Mouse (Mus musculus): ENCODE results near the gene Bmp2k. TPM values are rescaled to one million over a fixed set of nuclear protein-coding genes. Genes with fewer than 3 reads are reported as not detected.

Gene Bmp2k
- polyA plus RNA-seq, 1 experiment from 2014 or later, result 8.1 TPM

GRCm38 (mm10) chr5:96962934-96963301, 34.6 kb upstream of the Bmp2k start:
- Histone ChIP-seq H3K27ac (replicated peaks) (no peak overlapping the region), H3K4me3 (no peak overlapping the region), H3K4me1 (peaks cover 24% of the 10 kb centered on the region), H3K27me3 (replicated peaks; ENCODE audit: low read depth, poor library complexity, severe bottlenecking) (no peaks in the 10 kb centered on the region), H3K9me3 (no peaks in the 10 kb centered on the region), H3K36me3 (replicated peaks) (no peaks in the 10 kb centered on the region)
- DNase-seq (ENCODE audit: low spot score), result no peak
- WGBS, result 88% methylated on average over 6 of the region's 6 CpGs

DNA sequence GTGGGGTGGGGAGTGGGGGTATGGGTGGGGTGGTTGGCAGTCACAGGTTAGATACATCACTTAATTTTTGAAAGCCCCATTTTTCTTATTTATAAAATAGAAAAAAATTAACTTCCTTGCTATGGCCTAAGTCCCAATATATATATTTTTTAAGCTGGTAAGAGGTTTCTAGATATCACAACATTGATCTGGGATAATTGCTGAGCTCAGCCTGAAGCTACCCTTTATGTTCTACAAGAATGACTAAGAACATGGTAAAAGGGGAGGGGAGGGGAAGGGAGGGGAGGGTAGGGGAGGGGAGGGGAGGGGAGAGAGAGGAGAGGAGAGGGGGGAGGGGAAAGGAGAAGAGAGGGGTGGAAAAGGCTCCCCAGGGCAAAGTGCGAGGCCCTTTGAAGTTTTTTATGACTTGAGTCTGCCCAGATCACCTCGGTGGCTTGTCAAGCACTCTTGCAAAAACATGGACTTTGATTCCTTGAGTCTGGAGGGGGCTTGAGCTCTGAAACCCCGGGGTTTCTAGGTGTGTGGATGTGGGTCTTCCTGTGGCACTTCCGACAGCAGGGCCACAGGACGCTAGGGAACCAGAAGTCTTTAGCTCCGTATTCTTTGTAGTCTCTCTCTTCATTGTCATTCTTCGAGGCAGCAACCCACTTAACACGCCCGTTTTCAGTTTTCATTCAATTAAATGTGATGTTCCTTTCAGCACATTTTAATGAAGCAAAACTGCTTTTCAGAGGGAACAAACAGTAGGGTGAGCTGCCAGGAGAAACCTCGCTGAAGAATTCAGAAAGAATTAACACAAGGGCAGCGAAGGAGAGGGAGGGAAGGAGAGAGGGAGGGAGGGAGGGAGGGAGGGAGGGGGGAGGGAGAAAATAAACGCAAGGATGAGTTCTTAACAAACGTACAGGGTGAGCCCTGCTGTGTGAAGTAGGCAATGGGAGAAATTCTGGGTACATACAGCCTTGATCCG, 33.1 kb upstream of the Bmp2k start:
- no peaks in the 10 kb centered on the region for H3K36me3 ChIP-seq (replicated peaks)

GRCm38 (mm10) chr5:96965029-96965403, 32.5 kb upstream of the Bmp2k start:
- peak overlapping the region; percentile 35 for H3K4me3 ChIP-seq
- no peaks in the 10 kb centered on the region for H3K9me3 ChIP-seq
- peak overlapping the region; percentile 76 for H3K27ac ChIP-seq (replicated peaks)
- peaks cover 40% of the 10 kb centered on the region for H3K4me1 ChIP-seq
- DNase-seq (ENCODE audit: low spot score), result peak; percentile 24
- no peaks in the 10 kb centered on the region for H3K27me3 ChIP-seq (replicated peaks; ENCODE audit: low read depth, poor library complexity, severe bottlenecking)
- H3K36me3 ChIP-seq (replicated peaks), result no peaks in the 10 kb centered on the region
- WGBS, result 51% methylated on average over 2 of the region's 2 CpGs

More for the DNA sequence above, 33.1 kb upstream of the Bmp2k start:
- DNase-seq (ENCODE audit: low spot score), result peak; percentile 49
- Histone ChIP-seq H3K4me3 (peak overlapping the region; percentile 35), H3K27me3 (replicated peaks; ENCODE audit: low read depth, poor library complexity, severe bottlenecking) (no peaks in the 10 kb centered on the region), H3K4me1 (peaks cover 33% of the 10 kb centered on the region), H3K9me3 (no peaks in the 10 kb centered on the region), H3K27ac (replicated peaks) (peak overlapping the region; percentile 76)
- 5% methylated on average over 14 of the region's 14 CpGs for WGBS

- Histone ChIP-seq H3K36me3 (replicated peaks) (no peaks in the 10 kb centered on the region), H3K27me3 (replicated peaks; ENCODE audit: low read depth, poor library complexity, severe bottlenecking) (no peaks in the 10 kb centered on the region), H3K27ac (replicated peaks) (no peak overlapping the region), H3K4me1 (peaks cover 43% of the 10 kb centered on the region), H3K4me3 (no peak overlapping the region), H3K9me3 (no peaks in the 10 kb centered on the region)
- 82% methylated on average over 2 of the region's 2 CpGs for WGBS
- DNase-seq (ENCODE audit: low spot score), result no peak
These were observed 32.0 kb upstream of the Bmp2k start for GRCm38 (mm10) chr5:96965503-96965902.

- Histone ChIP-seq H3K27ac (replicated peaks) (peak overlapping the region; percentile 59), H3K4me1 (peaks cover 34% of the 10 kb centered on the region)
These were observed 28.9 kb upstream of the Bmp2k start for GRCm38 (mm10) chr5:96968628-96969027.

DNA sequence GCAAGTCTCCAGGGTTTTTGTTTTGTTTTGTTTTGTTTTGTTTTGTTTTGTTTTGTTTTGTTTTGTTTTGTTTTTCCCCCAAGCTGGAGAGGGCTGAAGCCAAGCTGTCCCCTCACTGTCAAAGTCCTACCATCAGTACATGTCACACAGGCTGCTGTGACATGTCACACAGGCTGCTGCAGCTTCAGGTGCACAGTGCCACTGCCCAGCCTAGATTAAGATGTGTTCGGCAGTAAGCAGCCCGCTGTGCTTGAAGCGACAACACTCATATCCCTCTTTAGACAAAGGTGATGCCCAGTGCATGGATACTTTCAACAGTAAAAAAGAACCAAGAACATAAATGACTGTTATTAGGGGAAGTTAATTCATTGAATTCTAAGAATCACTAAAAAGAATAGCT, 28.5 kb upstream of the Bmp2k start:
- Histone ChIP-seq H3K9me3 (no peaks in the 10 kb centered on the region), H3K27ac (replicated peaks) (peak overlapping the region; percentile 59), H3K36me3 (replicated peaks) (no peaks in the 10 kb centered on the region), H3K27me3 (replicated peaks; ENCODE audit: low read depth, poor library complexity, severe bottlenecking) (no peaks in the 10 kb centered on the region), H3K4me1 (peaks cover 30% of the 10 kb centered on the region), H3K4me3 (no peak overlapping the region)
- DNase-seq (ENCODE audit: low spot score), result peak; percentile 14
- 52% methylated on average over 3 of the region's 3 CpGs for WGBS

More at GRCm38 (mm10) chr5:96968628-96969027, 28.9 kb upstream of the Bmp2k start:
- H3K4me3 ChIP-seq, result no peak overlapping the region
- no peaks in the 10 kb centered on the region for H3K9me3 ChIP-seq
- 6% methylated on average over 6 of the region's 6 CpGs for WGBS
- no peaks in the 10 kb centered on the region for H3K27me3 ChIP-seq (replicated peaks; ENCODE audit: low read depth, poor library complexity, severe bottlenecking)
- DNase-seq (ENCODE audit: low spot score), result peak; percentile 37
- no peaks in the 10 kb centered on the region for H3K36me3 ChIP-seq (replicated peaks)

DNA sequence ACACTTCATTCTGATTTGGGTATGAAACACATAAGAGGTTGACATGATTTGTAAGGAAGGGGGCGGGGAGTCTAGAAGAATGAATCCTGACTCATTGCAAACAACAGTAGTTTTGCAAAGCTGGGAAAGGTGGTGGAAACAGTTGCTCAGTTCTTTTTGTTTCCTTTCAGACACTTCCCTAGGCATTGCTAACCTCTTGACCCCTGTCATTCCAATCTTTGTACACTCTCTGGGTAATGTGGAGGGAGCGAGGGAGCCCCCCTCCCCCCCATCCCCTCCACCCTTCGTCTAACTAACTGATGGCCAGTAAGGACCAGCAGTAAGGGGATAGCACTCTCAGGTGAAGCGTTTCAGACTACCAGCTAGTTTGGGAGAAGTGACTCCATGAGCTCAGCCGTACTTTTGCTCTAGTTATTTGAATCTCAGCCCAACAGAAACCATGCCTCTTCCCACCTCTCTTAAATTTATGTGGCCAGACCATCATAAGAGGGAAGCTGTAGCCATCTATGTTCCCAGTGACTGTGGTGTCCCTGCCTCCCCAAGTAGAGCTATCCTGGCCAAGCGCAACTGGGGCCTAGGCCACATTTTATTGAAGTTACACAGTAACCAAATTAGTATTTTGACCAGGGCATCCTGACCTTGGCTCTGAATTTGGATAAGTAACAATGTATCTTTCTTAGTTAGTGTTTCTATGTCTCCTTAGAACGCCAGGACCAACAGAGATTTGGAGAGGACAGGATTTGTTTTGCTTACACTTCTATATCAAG, 27.6 kb upstream of the Bmp2k start:
- Histone ChIP-seq H3K4me1 (peaks cover 21% of the 10 kb centered on the region), H3K27ac (replicated peaks) (peak overlapping the region; percentile 15; the same call in 1 of the 2 replicates), H3K9me3 (no peaks in the 10 kb centered on the region), H3K4me3 (no peak overlapping the region), H3K36me3 (replicated peaks) (no peaks in the 10 kb centered on the region), H3K27me3 (replicated peaks; ENCODE audit: low read depth, poor library complexity, severe bottlenecking) (no peaks in the 10 kb centered on the region)
- WGBS, result 44% methylated on average over 7 of the region's 7 CpGs
- DNase-seq (ENCODE audit: low spot score), result peak; percentile 38

DNA sequence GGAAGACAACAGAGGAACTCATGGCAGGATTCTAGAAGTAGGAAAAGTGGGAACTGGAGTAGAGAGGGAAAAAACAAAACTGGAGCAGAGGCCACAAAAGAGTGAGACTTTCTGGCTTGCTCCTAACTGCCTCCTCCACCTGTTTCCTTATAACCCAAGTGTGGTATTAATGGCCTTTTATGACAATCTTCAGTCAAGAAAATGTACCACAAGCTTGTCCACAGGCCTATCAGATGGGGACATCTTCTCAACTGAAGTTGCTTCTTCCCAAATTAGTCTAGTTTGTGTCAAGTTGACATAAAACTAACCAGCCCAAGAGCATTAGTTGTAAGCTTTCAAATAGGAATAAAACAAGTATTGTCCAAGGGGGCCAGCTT, 27.0 kb upstream of the Bmp2k start:
- Histone ChIP-seq H3K27ac (replicated peaks) (no peak overlapping the region), H3K4me1 (peaks cover 18% of the 10 kb centered on the region)

DNA sequence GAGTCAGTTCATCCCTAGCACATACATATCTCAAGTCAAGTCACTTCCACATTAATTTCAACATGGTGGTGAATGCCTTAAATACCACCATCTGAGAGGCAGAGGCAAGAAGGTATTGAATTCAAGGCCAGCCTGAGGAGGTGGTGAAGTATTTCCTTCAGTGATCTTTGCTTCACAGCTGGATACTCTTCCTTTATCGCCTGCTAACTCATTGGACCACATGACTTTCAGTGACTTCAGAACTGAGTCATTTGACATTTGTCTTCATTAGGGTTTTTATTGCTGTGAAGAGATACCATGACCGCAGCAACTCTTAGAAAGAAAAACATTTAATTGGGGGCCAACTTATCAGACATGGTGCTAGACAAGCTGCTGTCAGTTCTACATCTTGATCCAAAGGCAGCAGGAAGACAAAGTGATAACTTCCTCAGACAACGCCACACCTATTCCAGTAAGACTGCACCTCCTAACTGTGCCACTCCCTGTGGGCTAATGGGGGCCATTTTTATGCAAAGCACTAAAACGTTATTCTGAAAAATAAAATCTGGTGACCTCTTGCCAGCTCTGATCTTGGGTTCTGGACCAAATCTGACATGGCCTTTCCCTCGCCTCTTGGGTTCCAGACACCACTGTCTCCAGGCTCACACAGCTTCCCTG, 24.9 kb upstream of the Bmp2k start:
- Histone ChIP-seq H3K27ac (replicated peaks) (no peak overlapping the region), H3K4me1 (peaks cover 18% of the 10 kb centered on the region), H3K27me3 (replicated peaks; ENCODE audit: low read depth, poor library complexity, severe bottlenecking) (no peaks in the 10 kb centered on the region), H3K36me3 (replicated peaks) (no peaks in the 10 kb centered on the region), H3K4me3 (no peak overlapping the region), H3K9me3 (no peaks in the 10 kb centered on the region)
- WGBS, result 85% methylated on average over 5 of the region's 5 CpGs
- DNase-seq (ENCODE audit: low spot score), result no peak

More for the DNA sequence above, 27.0 kb upstream of the Bmp2k start:
- Histone ChIP-seq H3K27me3 (replicated peaks; ENCODE audit: low read depth, poor library complexity, severe bottlenecking) (no peaks in the 10 kb centered on the region), H3K9me3 (no peaks in the 10 kb centered on the region), H3K36me3 (replicated peaks) (no peaks in the 10 kb centered on the region), H3K4me3 (no peak overlapping the region)
- DNase-seq (ENCODE audit: low spot score), result no peak

- 81% methylated on average over 3 of the region's 3 CpGs for WGBS
These were observed 23.8 kb upstream of the Bmp2k start for GRCm38 (mm10) chr5:96973714-96974113.

GRCm38 (mm10) chr5:96974661-96975060, 22.8 kb upstream of the Bmp2k start:
- Histone ChIP-seq H3K27me3 (replicated peaks; ENCODE audit: low read depth, poor library complexity, severe bottlenecking) (peaks cover 5% of the 10 kb centered on the region; the same call in 1 of the 2 replicates), H3K27ac (replicated peaks) (no peak overlapping the region), H3K4me3 (no peak overlapping the region), H3K9me3 (no peaks in the 10 kb centered on the region), H3K36me3 (replicated peaks) (no peaks in the 10 kb centered on the region), H3K4me1 (peaks cover 6% of the 10 kb centered on the region)
- no peak for DNase-seq (ENCODE audit: low spot score)
- 73% methylated on average over 1 of the region's 1 CpGs for WGBS

More at GRCm38 (mm10) chr5:96973714-96974113, 23.8 kb upstream of the Bmp2k start:
- no peak overlapping the region for H3K27ac ChIP-seq (replicated peaks)
- H3K4me1 ChIP-seq, result peaks cover 16% of the 10 kb centered on the region
- H3K36me3 ChIP-seq (replicated peaks), result no peaks in the 10 kb centered on the region
- no peaks in the 10 kb centered on the region for H3K27me3 ChIP-seq (replicated peaks; ENCODE audit: low read depth, poor library complexity, severe bottlenecking)
- no peak overlapping the region for H3K4me3 ChIP-seq
- no peaks in the 10 kb centered on the region for H3K9me3 ChIP-seq
- no peak for DNase-seq (ENCODE audit: low spot score)

DNA sequence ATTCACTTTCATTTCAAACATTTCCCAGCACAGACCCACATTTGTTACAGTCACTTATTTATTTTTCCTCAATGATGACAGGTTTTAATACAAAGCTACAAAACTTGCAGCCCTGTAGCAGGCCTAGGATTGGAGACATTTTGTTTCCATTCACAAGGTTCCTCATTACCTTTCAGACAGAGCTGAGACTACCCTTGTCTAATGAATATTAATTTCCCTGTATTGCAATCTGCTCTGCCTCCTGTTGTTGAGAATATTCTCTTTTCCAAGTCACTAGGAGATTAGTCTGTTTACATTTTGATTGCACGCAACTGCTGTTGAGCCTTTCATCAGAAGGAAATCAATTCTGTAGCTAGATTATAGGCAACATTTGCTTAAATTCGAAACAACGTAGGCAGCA, 22.4 kb upstream of the Bmp2k start:
- Histone ChIP-seq H3K9me3 (no peaks in the 10 kb centered on the region), H3K4me1 (peaks cover 4% of the 10 kb centered on the region), H3K27ac (replicated peaks) (no peak overlapping the region), H3K36me3 (replicated peaks) (no peaks in the 10 kb centered on the region), H3K27me3 (replicated peaks; ENCODE audit: low read depth, poor library complexity, severe bottlenecking) (peaks cover 6% of the 10 kb centered on the region; the same call in 1 of the 2 replicates), H3K4me3 (no peak overlapping the region)
- 90% methylated on average over 3 of the region's 3 CpGs for WGBS
- no peak for DNase-seq (ENCODE audit: low spot score)
